Mouse (Mus musculus) lung, postnatal 10 days (tissue): ENCODE measurements at regions not wholly inside any gene's neighbourhood (a gene's known extent, or its start where the extent isn't known, plus 50 kb on each side); places are given as distances from the start of the nearest gene placed in this dataset.

ENCODE experiments used
- DNase-seq: peaks from one replicate; pipeline ENCODE4 v3.0.0; 2021

GRCm38 (mm10) chr3:76014766-76015165, 58.0 kb upstream of the Golim4 start:
- peak; percentile 9 for DNase-seq

- DNase-seq: peak; percentile 22
These were observed 51.9 kb upstream of the Golim4 start for GRCm38 (mm10) chr3:76008564-76009183.
